9 mouse cellular contexts compared by ENCODE assay signal in genomic region chr4:10912611-10913301, GRCm38 (mm10). TPM values are rescaled to one million over a fixed set of nuclear protein-coding genes. Genes with fewer than 3 reads are reported as not detected.
DNase-seq lines count a peak whose midpoint lies in the region; ATAC-seq and TF ChIP-seq lines count a peak whose summit lies in the region.
"Had no signal": no experiment of that assay in that cellular context is flagged by ENCODE, and none has a peak within 500 bp of the region (broad histone marks: within the 10 kb centered on the region; RNA-seq: fewer than 3 reads in every experiment).

No protein-coding gene starts in this region.

- no peaks in the 10 kb centered on the region for H3K27me3 ChIP-seq in forebrain, postnatal 0 days (ENCODE audit: insufficient read depth, low read length)
- H3K27me3 ChIP-seq in hindbrain, embryonic 11.5 days (ENCODE audit: control insufficient read depth, insufficient read depth, low read length) = no peaks in the 10 kb centered on the region
- H3K27me3 ChIP-seq in lung, postnatal 0 days (replicated peaks; ENCODE audit: insufficient read depth, low read length) = no peaks in the 10 kb centered on the region
- H3K27me3 ChIP-seq: megakaryocyte, embryonic 14.5 days had no signal

- no peak overlapping the region for H3K4me3 ChIP-seq in forebrain, postnatal 0 days (ENCODE audit: low read depth, low read length)
- no peak overlapping the region for H3K4me3 ChIP-seq in hindbrain, embryonic 11.5 days (ENCODE audit: low read depth, low read length)
- H3K4me3 ChIP-seq in lung, postnatal 0 days (ENCODE audit: low read depth, low read length) = no peak overlapping the region
- H3K4me3 ChIP-seq: megakaryocyte, embryonic 14.5 days had no signal

- peak; percentile 90 for TF ChIP-seq CTCF in forebrain, postnatal 0 days (IDR thresholded peaks at IDR 0.05; ENCODE audit: low read depth)
- TF ChIP-seq CTCF in lung, postnatal 0 days (IDR thresholded peaks at IDR 0.05) = peak; percentile 87

- H3K36me3 ChIP-seq in forebrain, postnatal 0 days (ENCODE audit: insufficient read depth) = no peaks in the 10 kb centered on the region
- no peaks in the 10 kb centered on the region for H3K36me3 ChIP-seq in hindbrain, embryonic 11.5 days (ENCODE audit: control insufficient read depth, insufficient read depth, low read length)
- H3K36me3 ChIP-seq in lung, postnatal 0 days (ENCODE audit: insufficient read depth, low read length) = no peaks in the 10 kb centered on the region

- H3K27ac ChIP-seq in forebrain, postnatal 0 days (ENCODE audit: low read depth, low read length) = no peak overlapping the region
- no peak overlapping the region for H3K27ac ChIP-seq in hindbrain, embryonic 11.5 days (ENCODE audit: low read depth, low read length)
- H3K27ac ChIP-seq in lung, postnatal 0 days (ENCODE audit: low read length) = no peak overlapping the region

- no peak for TF ChIP-seq EP300 in lung, postnatal 0 days (IDR thresholded peaks at IDR 0.05)

- no peaks in the 10 kb centered on the region for H3K4me1 ChIP-seq in forebrain, postnatal 0 days (ENCODE audit: insufficient read depth)
- H3K4me1 ChIP-seq in hindbrain, embryonic 11.5 days (replicated peaks; ENCODE audit: control insufficient read depth, insufficient read depth, low read length) = no peaks in the 10 kb centered on the region
- H3K4me1 ChIP-seq in lung, postnatal 0 days (ENCODE audit: insufficient read depth, low read depth, low read length) = no peaks in the 10 kb centered on the region

- peak; percentile 96 for ATAC-seq in forebrain, postnatal 0 days
- ATAC-seq in hindbrain, embryonic 11.5 days (ENCODE audit: low FRiP score) = peak; percentile 89
- peak; percentile 87 for ATAC-seq in lung, postnatal 0 days

- H3K9me3 ChIP-seq in forebrain, postnatal 0 days (ENCODE audit: low read length) = no peaks in the 10 kb centered on the region
- H3K9me3 ChIP-seq in hindbrain, embryonic 11.5 days (ENCODE audit: control insufficient read depth, low read length) = no peaks in the 10 kb centered on the region
- H3K9me3 ChIP-seq in lung, postnatal 0 days (ENCODE audit: low read length) = no peaks in the 10 kb centered on the region
- H3K9me3 ChIP-seq: megakaryocyte, embryonic 14.5 days had no signal

- H3K9ac ChIP-seq in forebrain, postnatal 0 days = no peak overlapping the region
- no peak overlapping the region for H3K9ac ChIP-seq in hindbrain, embryonic 11.5 days (ENCODE audit: low read depth, low read length)
- no peak overlapping the region for H3K9ac ChIP-seq in lung, postnatal 0 days (replicated peaks; ENCODE audit: low read depth)

- H3K4me2 ChIP-seq in forebrain, postnatal 0 days (ENCODE audit: low read depth) = no peak overlapping the region
- H3K4me2 ChIP-seq in hindbrain, embryonic 11.5 days (replicated peaks; ENCODE audit: low read depth, low read length) = no peak overlapping the region
- H3K4me2 ChIP-seq in lung, postnatal 0 days (replicated peaks; ENCODE audit: low read depth, low read length) = no peak overlapping the region

- WGBS in forebrain, postnatal 0 days = 22% methylated on average over 7 of the region's 7 CpGs
- 24% methylated on average over 7 of the region's 7 CpGs for WGBS in hindbrain, embryonic 11.5 days
- 30% methylated on average over 7 of the region's 7 CpGs for WGBS in lung, postnatal 0 days

- DNase-seq in MEL-GATA-1-ER (ENCODE audit: extremely low read depth, low read depth) = peak; percentile 56
- DNase-seq in cerebellum, adult 18-20 months = peak; percentile 73 to 84
- DNase-seq in forebrain, postnatal 0 days = peak; percentile 93
- peak; percentile 90 for DNase-seq in hindbrain, embryonic 11.5 days (ENCODE audit: low spot score)
- DNase-seq in layer of hippocampus, adult 9-10 months (ENCODE audit: low spot score) = peak; percentile 98
- DNase-seq in lung, postnatal 0 days (ENCODE audit: low spot score) = peak; percentile 88
- peak; percentile 68 for DNase-seq in retina, adult 2 months (ENCODE audit: low read depth, low spot score)
- DNase-seq in thymus, postnatal 14 days = peak; percentile 94

RNA-seq across cellular contexts. Expression of gene 2610301B20Rik, which starts 38.5 kb away (rescaled TPM):
- total RNA-seq in forebrain, postnatal 0 days (2014; rRNA removed) = 33.9 and 35.5 TPM in 2 replicates
- 33.1 and 39.0 TPM in 2 replicates for polyA plus RNA-seq in forebrain, postnatal 0 days (2015; fragmentation: Nextera tagmentation; extraction: Ambion mirVana)
- 55.1 and 56.2 TPM in 2 replicates for polyA plus RNA-seq in hindbrain, embryonic 11.5 days (2014; fragmentation: Nextera tagmentation; extraction: Ambion mirVana)
- polyA plus RNA-seq in lung, postnatal 0 days (2015; fragmentation: Nextera tagmentation; extraction: Ambion mirVana) = 25.8 and 28.3 TPM in 2 replicates
